Mouse (Mus musculus): ENCODE measurements around the gene Fam69b. TPM values are rescaled to one million over a fixed set of nuclear protein-coding genes. Genes with fewer than 3 reads are reported as not detected.
A peak's percentile ranks its signal among the peaks of the same experiment; 100 is the strongest.
"Not testable (repeated sequence)": the region's sequence is repeated elsewhere in the genome, so short reads cannot be mapped to it uniquely, and the experiment has no call there.

Gene Fam69b
- polyA plus RNA-seq, 1 experiment from 2014 or later: 0.48 TPM

- H3K27me3 ChIP-seq (ENCODE audit: insufficient read depth, low read length); H3K9me3 ChIP-seq (ENCODE audit: low read length); H3K4me3 ChIP-seq (ENCODE audit: low read depth, low read length); H3K27ac ChIP-seq (ENCODE audit: low read depth); H3K4me2 ChIP-seq (ENCODE audit: low read depth, low read length); H3K9ac ChIP-seq (replicated peaks); H3K36me3 ChIP-seq (replicated peaks; ENCODE audit: insufficient read depth, low read length); H3K4me1 ChIP-seq (ENCODE audit: insufficient read depth): not testable (repeated sequence)
- peak; percentile 72 for TF ChIP-seq CTCF (IDR thresholded peaks at IDR 0.05; ENCODE audit: low read depth)
- DNase-seq (peak; percentile 68), ATAC-seq (peak; percentile 44; the same call in 1 of the 2 replicates)
- 73% methylated on average over 1 of the region's 1 CpGs for WGBS (ENCODE audit: insufficient replicate concordance)
Observed at GRCm38 (mm10) chr2:26663551-26663950, 35.3 kb downstream of the Fam69b start.

- DNase-seq (no peak), ATAC-seq (no peak)
- no peaks in the 10 kb centered on the region for H3K27me3 ChIP-seq (ENCODE audit: insufficient read depth, low read length)
- H3K9ac ChIP-seq (replicated peaks): no peak overlapping the region
- H3K4me2 ChIP-seq (ENCODE audit: low read depth, low read length): no peak overlapping the region
- H3K4me1 ChIP-seq (ENCODE audit: insufficient read depth): no peaks in the 10 kb centered on the region
- H3K4me3 ChIP-seq (ENCODE audit: low read depth, low read length): no peak overlapping the region
- H3K27ac ChIP-seq (ENCODE audit: low read depth): no peak overlapping the region
- no peaks in the 10 kb centered on the region for H3K36me3 ChIP-seq (replicated peaks; ENCODE audit: insufficient read depth, low read length)
- no peak for TF ChIP-seq EP300 (IDR thresholded peaks at IDR 0.05; ENCODE audit: low read depth)
- TF ChIP-seq CTCF (IDR thresholded peaks at IDR 0.05; ENCODE audit: low read depth): no peak
- H3K9me3 ChIP-seq (ENCODE audit: low read length): no peaks in the 10 kb centered on the region
Observed at GRCm38 (mm10) chr2:26668746-26669145, 40.5 kb downstream of the Fam69b start.

GRCm38 (mm10) chr2:26671182-26671581, 42.9 kb downstream of the Fam69b start, which contains the start of gene Lcn4:
Gene Lcn4 (minus strand): TSS chr2:26671282.
- H3K27me3 ChIP-seq (ENCODE audit: insufficient read depth, low read length): no peaks in the 10 kb centered on the region
- H3K36me3 ChIP-seq (replicated peaks; ENCODE audit: insufficient read depth, low read length): no peaks in the 10 kb centered on the region
- no peak within 1 kb of the TSS for H3K9ac ChIP-seq (replicated peaks)
- TF ChIP-seq CTCF (IDR thresholded peaks at IDR 0.05; ENCODE audit: low read depth) (no peak), EP300 (IDR thresholded peaks at IDR 0.05; ENCODE audit: low read depth) (no peak)
- no peaks in the 10 kb centered on the region for H3K9me3 ChIP-seq (ENCODE audit: low read length)
- H3K27ac ChIP-seq (ENCODE audit: low read depth): no peak within 1 kb of the TSS
- WGBS (ENCODE audit: insufficient replicate concordance): 81% methylated on average over 3 of the region's 3 CpGs
- H3K4me1 ChIP-seq (ENCODE audit: insufficient read depth): no peaks in the 10 kb centered on the region
- H3K4me2 ChIP-seq (ENCODE audit: low read depth, low read length): no peak within 1 kb of the TSS
- H3K4me3 ChIP-seq (ENCODE audit: low read depth, low read length): no peak within 1 kb of the TSS
- DNase-seq (no peak), ATAC-seq (no peak)

MicroRNA genes within 50 kb of the gene (microRNA counts, 519-probe panel; counts per million panel counts)
- microRNA mmu-miR-126-3p (9,725 counts per million, percentile 100 among the panel's probes with 10 or more counts), microRNA mmu-miR-126-5p (6,025 counts per million, percentile 69 among the panel's probes with 10 or more counts)

Small RNA genes lying within 50 kb of the gene (microRNA-seq; reads per million reads assigned to microRNA genes)
- gene Mir126a (1.2 reads per million), gene Mir126b (not detected)

Other genes starting within 250 kb of the Fam69b start
- 5.0 and 5.5 TPM in 2 replicates for gene Snapc4, start 247.8 kb upstream of the Fam69b start, polyA plus RNA-seq (2015; fragmentation: Nextera tagmentation; extraction: Ambion mirVana)
- 28.0 and 29.0 TPM in 2 replicates for gene Entr1, start 239.1 kb upstream of the Fam69b start, polyA plus RNA-seq (2015; fragmentation: Nextera tagmentation; extraction: Ambion mirVana)
- gene Pmpca, start 239.1 kb upstream of the Fam69b start, polyA plus RNA-seq (2015; fragmentation: Nextera tagmentation; extraction: Ambion mirVana): 38.8 and 41.3 TPM in 2 replicates
- gene Inpp5e, start 219.3 kb upstream of the Fam69b start, polyA plus RNA-seq (2015; fragmentation: Nextera tagmentation; extraction: Ambion mirVana): 3.3 and 3.4 TPM in 2 replicates
- 7.8 and 8.0 TPM in 2 replicates for gene Sec16a, start 183.2 kb upstream of the Fam69b start, polyA plus RNA-seq (2015; fragmentation: Nextera tagmentation; extraction: Ambion mirVana)
- gene Notch1, start 111.8 kb upstream of the Fam69b start, polyA plus RNA-seq (2015; fragmentation: Nextera tagmentation; extraction: Ambion mirVana): 2.0 and 2.1 TPM in 2 replicates
- gene Egfl7, start 48.4 kb upstream of the Fam69b start, polyA plus RNA-seq (2015; fragmentation: Nextera tagmentation; extraction: Ambion mirVana): 49.6 and 53.0 TPM in 2 replicates
- gene Gm20532, start 41.8 kb upstream of the Fam69b start, polyA plus RNA-seq (2015; fragmentation: Nextera tagmentation; extraction: Ambion mirVana): not detected in 2 replicates
- 215 and 221 TPM in 2 replicates for gene Agpat2, start 24.0 kb upstream of the Fam69b start, polyA plus RNA-seq (2015; fragmentation: Nextera tagmentation; extraction: Ambion mirVana)
- 0.14 TPM in 1 of 2 replicates, not detected in the other for gene Lcn4, start 42.8 kb downstream of the Fam69b start, polyA plus RNA-seq (2015; fragmentation: Nextera tagmentation; extraction: Ambion mirVana)
- not detected in 2 replicates for gene Abo, start 236.5 kb downstream of the Fam69b start, polyA plus RNA-seq (2015; fragmentation: Nextera tagmentation; extraction: Ambion mirVana)

Data from liver, postnatal 0 days (tissue).